Mouse (Mus musculus): ENCODE measurements at regions not wholly inside any gene's neighbourhood (a gene's known extent, or its start where the extent isn't known, plus 50 kb on each side); places are given as distances from the start of the nearest gene placed in this dataset.

- TF ChIP-seq POLR2A (IDR thresholded peaks at IDR 0.05; ENCODE audit: borderline replicate concordance, extremely low read depth, insufficient read depth, insufficient read length, poor library complexity, severe bottlenecking), result no peak
- no peak for TF ChIP-seq CTCF (IDR thresholded peaks at IDR 0.05; ENCODE audit: borderline replicate concordance, extremely low read depth, insufficient read depth, insufficient read length)
These were observed 64.8 kb upstream of the Gm9747 start for GRCm38 (mm10) chr1:82168158-82168557.
